Mouse (Mus musculus) CH12.LX (cell line): ENCODE data around the gene Ttn. TPM values are rescaled to one million over a fixed set of nuclear protein-coding genes. Genes with fewer than 3 reads are reported as not detected.
A peak's percentile ranks its signal among the peaks of the same experiment; 100 is the strongest.

Experiments
- DNase-seq: peaks from one replicate; pipeline ENCODE4 v3.0.0-alpha.2; 2013; ENCODE audit errors: extremely low read depth
- H3K27ac ChIP-seq: 2 replicates; pipeline ENCODE4 v1.5.1; 2012; ENCODE audit warnings: low read depth, mild to moderate bottlenecking, control low read depth, moderate library complexity; ENCODE audit not compliant: insufficient read depth
- H3K27me3 ChIP-seq: replicated peaks from 2 replicates; pipeline ENCODE3; 2012; ENCODE audit warnings: inconsistent platforms
- H3K36me3 ChIP-seq, 2 experiments: replicated peaks in 1 of 2; 2 replicates each; pipeline versions ENCODE3 to v1.6.1; 2012; ENCODE audit warnings: inconsistent platforms in 1 of 2, low read length in 1 of 2, mild to moderate bottlenecking in 1 of 2, mixed read lengths in 1 of 2, moderate library complexity in 1 of 2; ENCODE audit not compliant: control insufficient read depth in 1 of 2, insufficient read depth in 1 of 2
- H3K4me1 ChIP-seq, 2 experiments: 2 replicates each; pipeline ENCODE4 v1.6.1; 2012; ENCODE audit warnings: inconsistent platforms in 1 of 2, moderate library complexity in 1 of 2; ENCODE audit not compliant: insufficient read depth in 2 of 2, control insufficient read depth in 1 of 2
- H3K4me2 ChIP-seq: 2 replicates; pipeline ENCODE4 v1.6.1; 2012; ENCODE audit warnings: low read depth, mild to moderate bottlenecking, control low read depth; ENCODE audit not compliant: poor library complexity, insufficient read depth, severe bottlenecking
- H3K4me3 ChIP-seq, 3 experiments: fragments of 150-350 bp in 1 of 3; sonication (generic) in 1 of 3; replicated peaks in 1 of 3; 2 replicates each; pipeline versions ENCODE3 to v1.5.1; 2011 to 2012; ENCODE audit warnings: low read depth in 2 of 3, low read length in 2 of 3, mild to moderate bottlenecking in 2 of 3, moderate library complexity in 2 of 3, control low read depth in 1 of 3, improper control_type of control experiment in 1 of 3, inconsistent platforms in 1 of 3, mixed read lengths in 1 of 3; ENCODE audit not compliant: poor library complexity in 1 of 3
- H3K79me2 ChIP-seq: replicated peaks from 2 replicates; pipeline ENCODE4 v1.6.1; 2012; ENCODE audit warnings: mild to moderate bottlenecking, moderate library complexity; ENCODE audit not compliant: control insufficient read depth, poor library complexity, insufficient read depth, severe bottlenecking; ENCODE audit errors: extremely low read depth
- H3K9ac ChIP-seq: 2 replicates; pipeline ENCODE4 v1.6.1; 2012; ENCODE audit warnings: low read depth, mild to moderate bottlenecking, control low read depth, moderate library complexity; ENCODE audit not compliant: insufficient read depth
- H3K9me3 ChIP-seq: replicated peaks from 2 replicates; pipeline ENCODE3; 2012; ENCODE audit warnings: low read length, inconsistent platforms, mixed read lengths
- CHD1 ChIP-seq: IDR thresholded peaks from 2 replicates; pipeline ENCODE4 v1.6.1; 2012; ENCODE audit warnings: low read depth, low read length, improper control_type of control experiment, inconsistent platforms
- E2F4 ChIP-seq: IDR thresholded peaks from 2 replicates; pipeline ENCODE4 v1.6.1; 2011; ENCODE audit warnings: low read depth, low read length, improper control_type of control experiment; ENCODE audit not compliant: insufficient replicate concordance
- GABPA ChIP-seq: IDR thresholded peaks from 2 replicates; pipeline ENCODE4 v1.6.1; 2012; ENCODE audit warnings: low read depth, low read length, improper control_type of control experiment, inconsistent platforms; ENCODE audit not compliant: insufficient replicate concordance
- IRF4 ChIP-seq: IDR thresholded peaks from 2 replicates; pipeline ENCODE4 v1.6.1; 2014; ENCODE audit warnings: low read depth, mild to moderate bottlenecking, inconsistent platforms, low read length, improper control_type of control experiment
- JUN ChIP-seq: IDR thresholded peaks from 2 replicates; pipeline ENCODE4 v1.6.1; 2011; ENCODE audit warnings: low read depth, mild to moderate bottlenecking, low read length, improper control_type of control experiment, moderate library complexity; ENCODE audit not compliant: insufficient read depth
- KAT2A ChIP-seq: IDR thresholded peaks from 2 replicates; pipeline ENCODE4 v1.6.1; 2012; ENCODE audit warnings: low read length, improper control_type of control experiment, inconsistent platforms; ENCODE audit not compliant: insufficient replicate concordance
- MAFK ChIP-seq: IDR thresholded peaks from 2 replicates; pipeline ENCODE4 v1.6.1; 2011; ENCODE audit warnings: low read length, improper control_type of control experiment; ENCODE audit not compliant: insufficient replicate concordance
- MYC ChIP-seq: IDR thresholded peaks from 2 replicates; pipeline ENCODE4 v1.6.1; 2011; ENCODE audit warnings: low read depth, mild to moderate bottlenecking, improper control_type of control experiment, low read length
- PAX5 ChIP-seq: IDR thresholded peaks from 2 replicates; pipeline ENCODE4 v1.6.1; 2012; ENCODE audit warnings: low read length, inconsistent platforms, mixed read lengths
- RCOR1 ChIP-seq: conservative IDR thresholded peaks from 2 replicates; pipeline ENCODE4 v1.6.1; 2012; ENCODE audit warnings: low read depth, mild to moderate bottlenecking, inconsistent platforms, low read length, improper control_type of control experiment
- SIN3A ChIP-seq: IDR thresholded peaks from 2 replicates; pipeline ENCODE4 v1.6.1; 2012; ENCODE audit warnings: low read length, improper control_type of control experiment, inconsistent platforms
- TBP ChIP-seq: conservative IDR thresholded peaks from 2 replicates; pipeline ENCODE4 v1.6.1; 2011; ENCODE audit warnings: low read depth, low read length, improper control_type of control experiment
- ZNF384 ChIP-seq: IDR thresholded peaks from 2 replicates; pipeline ENCODE4 v1.6.1; 2012; ENCODE audit warnings: low read depth, low read length, improper control_type of control experiment, inconsistent platforms
- dilution Hi-C: fragments of 300-500 bp; cut with MboI; formaldehyde crosslinking; loops from 2 replicates; pipeline ENCODE4 v1.14.3; 2020; ENCODE audit warnings: low sequenced_read_pairs; ENCODE audit not compliant: extremely low pct_unique_long_range_greater_than_20kb, extremely low pct_ligation_motif_present
- in situ Hi-C: fragments of 300-500 bp; cut with MboI; formaldehyde crosslinking; loops from 3 replicates; pipeline ENCODE4 v1.14.3; 2019; ENCODE audit warnings: low sequenced_read_pairs, low pct_ligation_motif_present, low pct_unique_long_range_greater_than_20kb, mixed read lengths
- polyA plus RNA-seq: library from polyadenylated mRNA; unstranded; fragments of >175 nt; gene quantifications from 2 replicates; pipeline ENCODE4 v1.2.1, GENCODE M21; 2012; ENCODE audit warnings: low read depth; ENCODE audit not compliant: insufficient read length
- total RNA-seq, 2 experiments: library from RNA; depleted of rRNA; stranded (reverse); fragments of 300-350 nt in 1 of 2; fragments of >200 nt in 1 of 2; gene quantifications; 2 replicates each; pipeline ENCODE4 v1.2.3; 2012 to 2014

The Ttn gene
- total and polyA plus RNA-seq, 3 experiments: 0.23 to 4.2 (median 0.60) TPM

DNA sequence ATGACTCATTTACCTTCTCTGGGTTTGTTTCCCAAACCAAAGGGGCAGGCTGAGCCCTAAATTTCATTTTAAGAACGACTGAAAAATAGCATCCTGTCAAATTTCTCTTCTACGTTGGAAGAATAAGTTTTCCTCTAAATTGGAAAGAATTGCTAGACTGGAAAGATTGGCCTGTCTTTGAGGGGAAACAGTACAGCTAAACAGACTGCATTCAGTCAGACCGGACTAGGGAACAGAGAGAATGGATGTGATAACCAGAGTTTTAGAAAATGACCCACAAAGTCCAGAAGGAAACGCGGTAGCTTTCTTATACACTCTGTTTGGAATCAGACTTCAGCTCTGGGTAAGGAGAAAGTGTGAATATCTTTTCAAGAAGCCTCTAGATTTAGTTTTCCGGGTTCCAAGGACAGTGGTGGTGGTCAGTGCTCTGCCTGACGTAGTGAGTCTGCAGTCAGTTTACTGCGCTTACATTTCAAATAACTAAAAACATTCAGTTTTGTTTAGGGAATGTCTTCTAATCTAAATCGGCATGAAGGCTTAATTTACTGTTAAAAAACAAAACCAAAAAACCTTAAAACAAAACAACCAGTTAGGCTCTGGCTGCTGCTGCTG lies 310.1 kb downstream of the Ttn start:
- TF ChIP-seq SIN3A (peak; percentile 43; the same call in 1 of the 2 replicates), CHD1 (peak; percentile 73), PAX5 (no peak), TBP (no peak), ZNF384 (no peak), JUN (no peak)
- TF ChIP-seq, all 38 proteins: peak for 2
- Histone ChIP-seq H3K9me3 (no peaks in the 10 kb centered on the region), H3K4me2 (peak overlapping the region; percentile 94), H3K4me3 (peak overlapping the region; percentile 65 to 79 (median 75)), H3K36me3 (peaks cover 0 to 16% of the 10 kb centered on the region in 2 experiments), H3K27ac (no peak overlapping the region; the same call in 1 of the 2 replicates), H3K27me3 (no peaks in the 10 kb centered on the region), H3K79me2 (peaks cover 20% of the 10 kb centered on the region), H3K9ac (peak overlapping the region; percentile 76), H3K4me1 (peaks cover 0 to 15% of the 10 kb centered on the region in 2 experiments; a peak in 2 of 4 replicates)
- peak; percentile 14 for DNase-seq
- in situ Hi-C loops: no loop called here
- dilution Hi-C loops: no loop called here

DNA sequence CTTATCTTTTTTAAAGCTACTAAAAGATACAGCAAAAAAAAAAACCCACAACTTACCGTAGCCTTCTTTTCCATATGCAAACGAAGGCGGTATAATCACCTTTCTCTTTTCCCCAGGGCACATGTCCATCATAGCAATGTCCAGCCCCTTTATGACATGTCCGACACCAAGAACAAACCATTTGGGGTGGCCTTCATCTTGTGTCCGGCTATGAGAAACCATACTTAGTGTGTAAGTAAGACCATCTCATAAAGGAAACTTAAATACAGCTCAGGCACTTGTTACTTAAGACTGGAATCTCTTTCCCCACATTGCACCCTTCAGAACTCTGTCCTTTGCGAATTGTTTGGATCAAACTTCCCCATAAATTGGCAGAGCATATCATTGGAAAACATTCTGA lies 310.7 kb downstream of the Ttn start:
- H3K4me3 ChIP-seq: peak overlapping the region; percentile 65 to 79 (median 75)
- H3K9ac ChIP-seq: peak overlapping the region; percentile 76
- peak overlapping the region; percentile 94 for H3K4me2 ChIP-seq
- peaks cover 0 to 21% of the 10 kb centered on the region in 2 experiments for H3K36me3 ChIP-seq
- no peak overlapping the region for H3K27ac ChIP-seq
- H3K9me3 ChIP-seq: no peaks in the 10 kb centered on the region
- in situ Hi-C loops (no loop called here), dilution Hi-C loops (no loop called here)
- TF ChIP-seq RCOR1: no peak
- TF ChIP-seq ZNF384: peak; percentile 62; the same call in 1 of the 2 replicates
- no peak for DNase-seq
- peaks cover 16% of the 10 kb centered on the region for H3K79me2 ChIP-seq
- peaks cover 0 to 11% of the 10 kb centered on the region in 2 experiments; a peak in 2 of 4 replicates for H3K4me1 ChIP-seq
- no peaks in the 10 kb centered on the region for H3K27me3 ChIP-seq

DNA sequence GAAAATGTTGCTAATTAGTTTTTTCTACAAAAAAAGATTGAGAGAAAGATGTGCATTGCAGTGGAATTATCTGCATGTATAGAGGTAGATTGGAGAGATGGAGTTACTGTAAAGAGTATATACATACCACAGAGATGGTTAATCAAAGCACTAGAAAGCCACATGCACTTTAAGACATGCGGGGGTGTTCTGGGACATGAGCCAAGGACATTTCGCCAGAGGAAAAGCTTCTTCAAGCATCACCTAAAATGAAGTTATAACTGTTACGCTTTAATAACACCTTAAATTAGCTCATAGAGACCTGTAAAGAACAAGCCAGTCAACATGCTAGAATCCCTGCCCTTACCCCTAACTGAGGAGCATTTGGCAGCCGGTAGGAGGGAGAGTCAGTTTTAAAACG lies 315.1 kb downstream of the Ttn start:
- H3K4me3 ChIP-seq: no peak overlapping the region
- no peaks in the 10 kb centered on the region for H3K9me3 ChIP-seq
- TF ChIP-seq KAT2A (no peak), E2F4 (no peak), IRF4 (no peak), GABPA (no peak), MAFK (no peak), MYC (no peak), SIN3A (no peak)
- no peak for DNase-seq
- H3K36me3 ChIP-seq: peaks cover 8 to 48% of the 10 kb centered on the region in 2 experiments
- dilution Hi-C loops (no loop called here), in situ Hi-C loops (no loop called here)
- no peak overlapping the region for H3K4me2 ChIP-seq
- H3K79me2 ChIP-seq: peaks cover 1% of the 10 kb centered on the region; the same call in 1 of the 2 replicates
- peaks cover 0 to 6% of the 10 kb centered on the region in 2 experiments; a peak in 1 of 4 replicates for H3K4me1 ChIP-seq
- no peaks in the 10 kb centered on the region for H3K27me3 ChIP-seq
- H3K27ac ChIP-seq: no peak overlapping the region
- no peak overlapping the region for H3K9ac ChIP-seq
